Mouse (Mus musculus) liver, postnatal 0 days (tissue): ENCODE data around the gene Ltbp2.

ENCODE experiments used
- CTCF ChIP-seq: sonication (generic); IDR thresholded peaks from 2 replicates; pipeline ENCODE4 v1.5.1; 2016; ENCODE audit warnings: antibody characterized with exemption, low read depth
- EP300 ChIP-seq: IDR thresholded peaks from 2 replicates; pipeline ENCODE4 v1.6.1; 2016; ENCODE audit warnings: antibody characterized with exemption, low read depth, mild to moderate bottlenecking

GRCm38 (mm10) chr12:84767510-84767909 lies 108.8 kb downstream of the Ltbp2 start:
- no peak for TF ChIP-seq EP300
- TF ChIP-seq CTCF: no peak
